Mouse (Mus musculus) liver, adult 2 months (tissue): ENCODE results near the gene Adamts7. TPM values are rescaled to one million over a fixed set of nuclear protein-coding genes. Genes with fewer than 3 reads are reported as not detected.

Experiments used
- DNase-seq: peaks from one replicate; pipeline ENCODE4 v3.0.0-alpha.2; 2011; ENCODE audit warnings: low read depth, low spot score; ENCODE audit errors: extremely low read depth
- H3K27ac ChIP-seq: fragments of 200-500 bp; replicated peaks from 2 replicates; pipeline ENCODE4 v1.5.1; 2012; ENCODE audit warnings: low read depth, mild to moderate bottlenecking, control low read depth, inconsistent platforms, low read length; ENCODE audit not compliant: insufficient read depth
- H3K27me3 ChIP-seq: fragments of 200-500 bp; 2 replicates; pipeline ENCODE4 v1.6.1; 2012; ENCODE audit warnings: mild to moderate bottlenecking, moderate library complexity, low read length, inconsistent platforms; ENCODE audit not compliant: control insufficient read depth, insufficient read depth
- H3K36me3 ChIP-seq: fragments of 200-500 bp; 2 replicates; pipeline ENCODE4 v1.6.1; 2012; ENCODE audit warnings: low read length, inconsistent platforms; ENCODE audit not compliant: control insufficient read depth, insufficient read depth
- H3K4me1 ChIP-seq: fragments of 200-500 bp; 2 replicates; pipeline ENCODE4 v1.6.1; 2011; ENCODE audit warnings: low read length; ENCODE audit not compliant: control insufficient read depth, insufficient read depth
- H3K4me3 ChIP-seq: fragments of 200-500 bp; 2 replicates; pipeline ENCODE4 v1.5.1; 2011; ENCODE audit warnings: low read depth, mild to moderate bottlenecking, control low read depth, low read length, moderate library complexity; ENCODE audit not compliant: insufficient read depth
- H3K79me2 ChIP-seq: fragments of 200-500 bp; 2 replicates; pipeline ENCODE4 v1.6.1; 2012; ENCODE audit warnings: inconsistent platforms, mild to moderate bottlenecking, low read length, moderate library complexity; ENCODE audit not compliant: control insufficient read depth, insufficient read depth
- H3K9ac ChIP-seq: fragments of 200-500 bp; 2 replicates; pipeline ENCODE4 v1.6.1; 2012; ENCODE audit warnings: low read depth, mild to moderate bottlenecking, control low read depth, inconsistent platforms, low read length
- CTCF ChIP-seq: fragments of 200-500 bp; IDR thresholded peaks from 2 replicates; pipeline ENCODE4 v1.5.1; 2011; ENCODE audit warnings: low read depth, low read length, control low read depth
- POLR2A ChIP-seq: fragments of 200-500 bp; IDR thresholded peaks from 2 replicates; pipeline ENCODE4 v1.6.1; 2011; ENCODE audit warnings: low read length, control low read depth; ENCODE audit not compliant: insufficient read depth; ENCODE audit errors: extremely low read depth
- WGBS: fragments of 180-500 bp; shearing (Covaris S2); methylation state at CpG from one replicate; pipeline ENCODE4 v1.1.7; 2018; 5-methylcytosine and 5-hydroxymethylcytosine counted together
- polyA plus RNA-seq: library from polyadenylated mRNA; depleted of rRNA; stranded (reverse); fragments of >200 nt; gene quantifications from 2 replicates; pipeline ENCODE4 v1.2.3, GENCODE M21; 2012
- total RNA-seq: library from RNA; depleted of rRNA; stranded (reverse); fragments of >200 nt; gene quantifications from 2 replicates; pipeline ENCODE4 v1.2.3, GENCODE M21; 2014

Adamts7 gene
- total and polyA plus RNA-seq, 2 experiments, result 2.7 to 21.8 TPM

GRCm38 (mm10) chr9:90185356-90185910 lies 22.6 kb downstream of the Adamts7 start:
- Histone ChIP-seq H3K27ac (no peak overlapping the region), H3K9ac (no peak overlapping the region), H3K4me1 (no peaks in the 10 kb centered on the region), H3K4me3 (no peak overlapping the region), H3K27me3 (no peaks in the 10 kb centered on the region), H3K79me2 (no peaks in the 10 kb centered on the region), H3K36me3 (no peaks in the 10 kb centered on the region)
- TF ChIP-seq POLR2A, result no peak
- no peak for TF ChIP-seq CTCF
- WGBS, result 88% methylated on average over 8 of the region's 8 CpGs
- DNase-seq, result no peak

- TF ChIP-seq CTCF, result no peak
- no peak for TF ChIP-seq POLR2A
- no peak overlapping the region for H3K9ac ChIP-seq
- no peaks in the 10 kb centered on the region; the same call in 1 of the 2 replicates for H3K36me3 ChIP-seq
- no peak overlapping the region for H3K27ac ChIP-seq
- DNase-seq, result no peak
- H3K4me1 ChIP-seq, result no peaks in the 10 kb centered on the region
- WGBS, result 95% methylated on average over 4 of the region's 4 CpGs
- H3K4me3 ChIP-seq, result no peak overlapping the region
- H3K27me3 ChIP-seq, result no peaks in the 10 kb centered on the region
- no peaks in the 10 kb centered on the region for H3K79me2 ChIP-seq
These were observed 26.0 kb downstream of the Adamts7 start for GRCm38 (mm10) chr9:90188893-90189292.

- Histone ChIP-seq H3K79me2 (no peaks in the 10 kb centered on the region), H3K9ac (no peak overlapping the region), H3K27me3 (no peaks in the 10 kb centered on the region), H3K27ac (no peak overlapping the region), H3K4me3 (no peak overlapping the region), H3K4me1 (no peaks in the 10 kb centered on the region), H3K36me3 (no peaks in the 10 kb centered on the region; the same call in 1 of the 2 replicates)
- TF ChIP-seq CTCF (no peak), POLR2A (no peak)
- 84% methylated on average over 5 of the region's 5 CpGs for WGBS
- no peak for DNase-seq
These were observed 26.5 kb downstream of the Adamts7 start for GRCm38 (mm10) chr9:90189391-90189790.

GRCm38 (mm10) chr9:90195000-90195399 lies 32.1 kb downstream of the Adamts7 start:
- H3K9ac ChIP-seq, result no peak overlapping the region
- H3K36me3 ChIP-seq, result no peaks in the 10 kb centered on the region; the same call in 1 of the 2 replicates
- no peak overlapping the region for H3K27ac ChIP-seq
- TF ChIP-seq CTCF (peak; percentile 68), POLR2A (no peak)
- DNase-seq, result no peak
- WGBS, result 77% methylated on average over 10 of the region's 10 CpGs
- H3K79me2 ChIP-seq, result no peaks in the 10 kb centered on the region
- no peaks in the 10 kb centered on the region for H3K27me3 ChIP-seq
- no peak overlapping the region for H3K4me3 ChIP-seq
- H3K4me1 ChIP-seq, result peaks cover 7% of the 10 kb centered on the region

- Histone ChIP-seq H3K4me3 (no peak overlapping the region), H3K4me1 (peaks cover 7% of the 10 kb centered on the region), H3K27ac (no peak overlapping the region), H3K79me2 (no peaks in the 10 kb centered on the region), H3K36me3 (no peaks in the 10 kb centered on the region; the same call in 1 of the 2 replicates), H3K27me3 (no peaks in the 10 kb centered on the region), H3K9ac (no peak overlapping the region)
- 87% methylated on average over 7 of the region's 7 CpGs for WGBS
- TF ChIP-seq POLR2A (no peak), CTCF (no peak)
- DNase-seq, result no peak
These were observed 33.4 kb downstream of the Adamts7 start for GRCm38 (mm10) chr9:90196262-90196661.

GRCm38 (mm10) chr9:90197116-90197665 lies 34.3 kb downstream of the Adamts7 start:
- TF ChIP-seq POLR2A (no peak), CTCF (no peak)
- Histone ChIP-seq H3K79me2 (no peaks in the 10 kb centered on the region), H3K4me1 (peaks cover 7% of the 10 kb centered on the region), H3K9ac (no peak overlapping the region), H3K36me3 (no peaks in the 10 kb centered on the region), H3K4me3 (no peak overlapping the region), H3K27me3 (no peaks in the 10 kb centered on the region), H3K27ac (no peak overlapping the region)
- 29% methylated on average over 7 of the region's 7 CpGs for WGBS
- peak; percentile 26 for DNase-seq
